Mouse (Mus musculus): ENCODE data around the gene Slc18b1. TPM values are rescaled to one million over a fixed set of nuclear protein-coding genes. Genes with fewer than 3 reads are reported as not detected.
"Not testable (repeated sequence)": the region's sequence is repeated elsewhere in the genome, so short reads cannot be mapped to it uniquely, and the experiment has no call there.

Slc18b1 gene
- polyA plus RNA-seq (2012; rRNA removed): 20.6 and 29.9 TPM in 2 replicates

DNA sequence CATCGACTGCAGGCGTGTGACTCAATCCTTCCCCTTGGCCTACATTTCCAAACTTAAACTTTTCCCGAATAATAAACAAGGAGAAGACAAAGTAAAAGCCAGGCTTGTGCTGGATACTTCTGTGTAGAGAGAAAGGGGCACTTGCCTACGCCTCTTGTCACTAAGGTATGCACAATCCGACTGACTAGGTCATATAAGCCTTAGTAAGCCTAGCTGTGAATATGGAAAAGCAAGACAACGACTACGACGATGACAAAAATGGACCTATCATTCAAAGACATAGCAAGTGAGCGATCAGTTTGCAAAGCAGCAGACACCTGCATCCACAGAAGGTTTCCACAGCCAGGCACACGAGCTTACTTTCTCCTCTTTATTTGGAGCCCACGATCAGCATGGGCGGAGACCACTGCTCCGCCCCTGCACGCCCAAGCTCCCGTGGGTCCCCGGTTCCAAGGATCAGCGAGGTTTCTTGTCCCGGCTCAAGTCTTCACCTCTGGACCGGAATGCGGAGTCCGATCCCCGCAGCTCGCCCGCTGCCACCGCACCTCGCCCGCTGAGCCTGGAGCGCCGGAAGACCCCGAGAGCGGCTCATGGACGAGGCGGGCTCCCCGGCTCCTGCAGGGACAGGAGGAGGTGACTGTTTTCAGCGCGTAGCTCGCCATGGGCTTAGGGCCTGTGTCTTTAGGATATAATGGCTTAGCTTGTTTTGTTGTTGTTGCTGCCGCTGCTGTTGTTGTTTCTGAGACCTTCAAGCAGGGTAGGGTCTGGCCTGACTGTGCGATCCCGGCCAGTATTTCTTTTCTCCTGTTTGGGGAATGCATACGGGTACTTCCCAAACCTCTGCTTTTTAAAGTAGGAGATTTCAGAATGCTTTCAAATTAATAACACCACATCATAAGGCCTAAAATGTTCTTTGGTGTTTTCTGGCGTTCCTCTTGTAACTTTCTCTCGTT lies at the start of gene Slc18b1:
Gene Slc18b1, plus strand, starts transcription at position 436 of the 953 bp plus-strand sequence.
- DNase-seq (ENCODE audit: extremely low spot score in 1 of 2, low spot score in 1 of 2): peak in 1 of 2 experiments; percentile 36

GRCm38 (mm10) chr10:23754166-23754565 lies 42.6 kb upstream of the Slc18b1 start:
- no peak for DNase-seq (ENCODE audit: extremely low spot score in 1 of 2, low spot score in 1 of 2)

DNA sequence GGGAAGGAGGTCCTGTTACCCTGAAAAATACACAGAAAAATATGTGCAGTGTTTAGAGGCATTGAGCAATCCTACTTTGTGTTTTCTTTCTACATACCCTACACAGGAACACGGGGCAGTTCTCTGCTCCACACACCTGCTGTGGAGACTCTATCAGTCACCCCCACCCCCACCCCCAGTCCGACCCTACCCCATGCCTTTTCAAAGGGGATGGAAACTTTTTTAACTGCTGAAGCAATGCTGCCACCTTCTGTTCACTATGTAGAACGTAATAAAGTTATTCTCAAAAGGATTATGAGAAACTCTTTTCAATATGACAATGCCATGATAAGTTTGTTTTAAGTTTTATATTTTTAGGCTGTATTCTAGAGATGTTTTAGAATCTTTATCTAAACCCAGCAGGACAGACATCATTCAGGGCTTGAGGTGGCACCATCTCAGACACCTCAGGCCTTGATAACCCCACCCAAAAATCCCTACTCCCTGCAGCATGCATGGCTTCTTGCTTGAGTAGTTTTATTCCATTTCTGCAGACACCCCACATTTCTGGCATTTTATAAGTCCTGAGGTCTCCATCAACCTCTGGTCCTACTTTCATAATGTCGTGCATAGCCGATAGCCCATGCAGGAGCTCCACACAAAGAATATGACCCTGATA lies 19.4 kb upstream of the Slc18b1 start:
- DNase-seq (ENCODE audit: extremely low spot score in 1 of 2, low spot score in 1 of 2): no peak

DNA sequence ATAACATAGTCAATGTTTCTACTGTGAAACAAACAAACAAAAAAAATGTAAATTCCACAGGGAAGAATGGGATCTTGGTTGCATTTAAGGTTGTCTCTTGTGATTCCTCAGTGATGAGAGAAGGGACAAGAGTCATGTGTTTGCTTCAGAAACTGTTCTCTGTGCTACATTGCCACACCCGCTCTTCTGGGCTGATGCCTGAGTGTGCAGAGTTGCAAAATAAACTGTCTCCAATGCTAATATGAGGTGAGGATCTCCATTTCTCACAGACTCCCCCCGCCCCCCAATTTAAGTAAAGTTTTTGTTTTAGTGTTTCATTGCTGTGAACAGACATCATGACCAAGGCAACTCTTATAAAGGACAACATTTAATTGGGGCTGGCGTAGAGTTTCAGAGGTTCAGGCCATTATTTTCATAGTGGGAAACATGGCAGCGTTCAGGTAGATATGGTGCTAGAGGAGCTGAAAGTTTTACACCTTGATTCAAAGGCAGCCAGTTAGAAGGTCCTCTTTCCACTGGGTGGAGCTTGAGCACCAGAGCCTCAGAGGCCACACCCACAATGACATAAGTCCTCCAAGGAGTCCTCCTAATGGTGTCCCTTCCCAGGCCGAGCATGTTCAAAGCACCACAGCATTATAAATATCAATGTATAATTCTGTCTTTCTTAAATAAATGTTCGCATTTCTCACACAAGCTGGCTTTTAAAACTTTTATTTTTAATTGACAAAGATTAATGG lies 16.1 kb upstream of the Slc18b1 start:
- no peak for DNase-seq (ENCODE audit: extremely low spot score in 1 of 2, low spot score in 1 of 2)

- DNase-seq (ENCODE audit: extremely low spot score in 1 of 2, low spot score in 1 of 2): no peak
Measured at GRCm38 (mm10) chr10:23781760-23782735, 14.7 kb upstream of the Slc18b1 start.

- no peak for DNase-seq (ENCODE audit: extremely low spot score in 1 of 2, low spot score in 1 of 2)
Measured at GRCm38 (mm10) chr10:23782855-23783492, 13.8 kb upstream of the Slc18b1 start.

- DNase-seq (ENCODE audit: extremely low spot score in 1 of 2, low spot score in 1 of 2): no peak
Measured at GRCm38 (mm10) chr10:23783493-23783884, 13.3 kb upstream of the Slc18b1 start.

- DNase-seq (ENCODE audit: extremely low spot score in 1 of 2, low spot score in 1 of 2): no peak
Measured at GRCm38 (mm10) chr10:23784121-23784520, 12.7 kb upstream of the Slc18b1 start.

DNA sequence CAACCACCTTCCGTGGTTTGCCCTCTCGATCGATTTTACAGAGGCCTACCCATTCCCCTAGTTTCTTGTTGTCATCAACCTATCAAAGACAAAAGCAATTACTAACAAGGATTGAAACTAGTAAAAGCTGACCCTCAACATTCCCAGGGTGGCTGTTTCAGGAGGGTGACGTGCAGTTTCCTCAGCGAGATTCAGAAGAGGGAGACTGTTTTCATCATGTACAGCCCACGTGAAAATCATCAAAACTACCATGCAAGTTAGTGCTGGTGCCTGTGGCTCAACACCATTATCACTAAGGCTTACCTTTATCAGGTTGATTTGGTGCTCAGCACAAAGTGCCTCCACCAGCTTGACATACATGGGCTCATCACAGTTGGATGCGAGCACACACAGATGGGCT lies 11.2 kb upstream of the Slc18b1 start:
- not testable (repeated sequence) for DNase-seq (ENCODE audit: extremely low spot score in 1 of 2, low spot score in 1 of 2)

DNA sequence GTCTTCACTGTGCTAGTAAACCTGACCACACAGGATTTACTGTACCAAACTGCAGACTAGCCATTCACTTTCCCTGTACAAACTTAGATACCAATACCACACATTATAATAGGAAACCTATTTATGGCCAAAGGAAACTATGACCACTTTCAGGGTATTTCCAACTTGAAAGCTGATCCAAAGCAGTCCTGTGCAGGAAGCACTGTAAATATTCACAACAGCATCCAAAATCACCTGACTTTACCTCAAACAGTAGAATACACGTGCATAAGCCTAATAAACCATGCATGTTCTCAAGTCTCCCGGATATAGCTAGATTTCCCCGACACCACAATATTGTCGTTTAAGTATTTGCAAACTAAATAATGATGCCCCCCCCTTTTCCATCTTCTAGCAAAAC lies 10.7 kb upstream of the Slc18b1 start:
- no peak for DNase-seq (ENCODE audit: extremely low spot score in 1 of 2, low spot score in 1 of 2)

GRCm38 (mm10) chr10:23786631-23787038 lies 10.2 kb upstream of the Slc18b1 start:
- peak in 1 of 2 experiments; percentile 15 for DNase-seq (ENCODE audit: extremely low spot score in 1 of 2, low spot score in 1 of 2)

DNA sequence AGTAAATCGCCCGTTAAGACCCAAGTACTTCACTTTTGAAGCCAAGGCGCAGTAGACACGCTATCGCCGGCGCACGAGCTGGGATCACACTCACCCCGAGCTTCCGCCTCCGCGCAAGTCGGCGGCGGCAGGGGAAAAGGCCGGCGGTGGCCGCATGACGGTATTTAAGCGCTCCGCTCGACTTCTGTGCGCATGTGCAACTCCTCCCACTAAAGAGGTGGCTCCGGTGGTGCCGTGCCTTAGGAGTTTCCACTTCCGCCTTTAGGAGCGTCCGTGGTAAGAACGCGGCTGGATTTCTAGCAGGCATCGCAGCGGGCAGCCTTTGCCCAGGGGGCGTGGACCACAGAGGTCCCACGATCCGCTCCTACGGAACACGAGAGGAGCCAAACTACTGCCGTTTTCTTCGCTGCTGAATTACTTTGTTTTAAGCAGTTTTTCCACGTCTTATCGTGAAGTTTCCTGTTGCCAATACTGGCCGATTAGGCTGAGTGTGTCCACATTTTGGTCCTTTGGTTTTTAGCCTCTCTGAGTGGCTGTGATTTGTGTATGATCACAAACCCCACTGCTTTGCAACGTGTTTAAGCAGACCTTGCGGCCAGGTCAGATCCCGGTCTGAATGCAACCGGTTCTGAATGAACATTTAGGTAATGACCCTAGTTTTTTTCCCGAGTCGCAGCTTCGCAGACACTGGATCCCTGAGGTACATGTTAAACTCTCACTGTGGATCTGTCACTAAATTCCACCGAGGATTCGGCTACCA lies 9.5 kb upstream of the Slc18b1 start, which contains the start of gene Rps12:
Gene Rps12, minus strand, starts transcription at position 214 of the 760 bp plus-strand sequence.
- DNase-seq (ENCODE audit: extremely low spot score in 1 of 2, low spot score in 1 of 2): peak; percentile 98 to 100

- no peak for DNase-seq (ENCODE audit: extremely low spot score in 1 of 2, low spot score in 1 of 2)
Measured at GRCm38 (mm10) chr10:23788056-23788600, 8.7 kb upstream of the Slc18b1 start.

- no peak for DNase-seq (ENCODE audit: extremely low spot score in 1 of 2, low spot score in 1 of 2)
Measured at GRCm38 (mm10) chr10:23795871-23796520, 790 bp upstream of the Slc18b1 start.

DNA sequence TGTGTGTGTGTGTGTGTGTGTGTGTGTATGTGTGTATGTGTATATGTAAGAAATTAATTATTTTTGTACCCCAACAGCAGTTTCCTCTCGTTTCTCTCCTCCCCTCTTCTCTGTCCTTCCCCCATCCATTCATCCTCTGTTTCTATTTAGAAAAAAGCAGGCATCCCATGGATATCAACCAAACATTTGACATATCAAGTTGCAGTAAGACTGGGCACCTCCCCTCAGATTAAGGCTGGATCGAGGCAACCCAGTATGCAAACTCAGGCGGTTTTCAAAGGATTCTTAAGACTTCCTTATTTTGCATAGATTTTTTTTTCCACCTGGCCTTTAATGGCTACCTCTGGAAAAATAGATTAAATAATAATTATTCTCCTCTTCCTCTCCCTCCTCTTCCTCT lies 820 bp downstream of the Slc18b1 start:
- DNase-seq (ENCODE audit: extremely low spot score in 1 of 2, low spot score in 1 of 2): no peak

- DNase-seq (ENCODE audit: extremely low spot score in 1 of 2, low spot score in 1 of 2): no peak
Measured at GRCm38 (mm10) chr10:23798142-23798541, 1.4 kb downstream of the Slc18b1 start.

- no peak for DNase-seq (ENCODE audit: extremely low spot score in 1 of 2, low spot score in 1 of 2)
Measured at GRCm38 (mm10) chr10:23799933-23800332, 3.1 kb downstream of the Slc18b1 start.

DNA sequence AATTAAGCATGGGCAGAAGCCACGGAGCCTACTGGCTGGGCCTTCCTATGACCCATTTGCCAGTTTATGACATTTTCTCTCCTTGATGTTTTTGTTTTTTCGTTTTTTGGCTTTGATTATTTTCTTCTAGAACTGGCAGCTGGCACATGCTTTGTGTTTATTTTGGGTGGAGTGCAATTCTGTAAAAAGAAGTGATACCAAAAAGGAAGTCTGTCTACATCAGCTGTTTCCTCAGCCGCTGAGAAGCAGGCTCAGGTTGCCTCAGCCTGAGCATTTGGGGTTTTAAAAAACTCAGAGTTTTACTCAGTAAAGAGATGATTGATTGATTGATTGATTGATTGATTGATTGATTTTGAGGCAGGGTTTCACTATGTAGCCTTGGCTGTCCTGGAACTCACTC lies 6.1 kb downstream of the Slc18b1 start:
- no peak for DNase-seq (ENCODE audit: extremely low spot score in 1 of 2, low spot score in 1 of 2)
